Mouse (Mus musculus) fat pad, adult 2 months (tissue): ENCODE results near the gene Tmem38a.
A peak's percentile ranks its signal among the peaks of the same experiment; 100 is the strongest.

Source experiments
- DNase-seq: peaks from one replicate; pipeline ENCODE4 v3.0.0-alpha.2; 2011; ENCODE audit warnings: low read depth, low spot score; ENCODE audit errors: extremely low read depth

Gene Tmem38a

DNA sequence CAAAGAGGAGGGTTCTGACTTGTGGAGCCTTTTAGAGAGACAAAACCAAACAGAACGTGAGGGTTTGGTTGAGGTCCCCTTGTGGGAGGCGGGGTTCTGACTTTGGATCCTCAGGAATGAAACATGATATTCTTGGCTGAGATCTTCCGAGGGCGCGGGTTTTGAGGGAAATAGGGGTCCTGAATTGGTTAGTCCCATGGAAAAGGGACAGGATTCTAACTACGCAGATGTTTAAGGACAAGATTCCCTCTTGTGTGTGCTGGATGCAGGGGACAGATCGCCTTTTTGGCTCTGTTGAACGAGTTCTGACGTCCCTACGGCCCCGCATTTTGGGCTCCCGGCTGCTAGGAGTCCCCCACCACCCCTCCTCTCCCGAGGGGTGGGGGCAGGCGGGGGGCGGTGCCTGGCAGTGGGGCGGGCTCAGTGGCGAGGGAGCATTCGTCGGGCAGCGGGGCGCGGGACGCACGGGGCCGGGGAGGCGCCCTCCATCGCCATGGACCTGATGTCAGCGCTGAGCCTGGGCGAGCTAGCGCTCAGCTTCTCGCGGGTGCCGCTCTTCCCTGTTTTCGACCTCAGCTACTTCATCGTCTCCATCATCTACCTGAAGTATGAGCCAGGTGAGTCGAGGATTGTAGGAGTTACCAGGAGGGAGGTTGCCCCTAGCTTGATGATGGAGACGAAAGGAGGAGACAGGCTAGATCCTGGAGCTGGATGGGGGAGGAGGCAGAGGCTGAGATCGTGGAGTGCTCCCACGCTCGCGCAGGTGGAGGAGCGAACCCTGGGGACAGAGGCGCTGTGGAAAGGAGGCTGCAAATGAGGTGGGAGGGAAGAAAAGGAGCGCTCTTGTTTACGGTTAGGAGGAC is at the start of gene Tmem38a:
Gene Tmem38a, plus strand, starts transcription at position 445 of the 863 bp plus-strand sequence.
- DNase-seq: no peak

DNA sequence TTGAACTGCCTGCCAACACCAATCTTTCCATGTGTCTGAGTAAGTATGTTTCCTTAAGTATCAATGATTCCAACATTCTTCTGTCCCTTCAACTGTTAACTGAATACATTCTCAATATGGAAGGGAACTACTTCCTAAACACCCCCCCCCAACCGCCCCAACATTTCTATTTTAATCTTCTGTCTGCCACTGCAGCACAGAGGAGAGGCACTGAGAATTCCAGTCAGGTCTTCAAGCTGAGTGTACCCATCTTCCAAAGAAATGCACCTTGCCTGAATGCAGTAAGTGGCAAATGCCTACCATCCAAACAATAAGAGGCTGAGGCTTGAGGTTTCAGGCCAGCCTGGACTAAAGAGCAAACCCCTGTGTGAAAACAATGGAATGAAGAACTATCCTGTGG is 39.8 kb upstream of the Tmem38a start:
- no peak for DNase-seq

DNA sequence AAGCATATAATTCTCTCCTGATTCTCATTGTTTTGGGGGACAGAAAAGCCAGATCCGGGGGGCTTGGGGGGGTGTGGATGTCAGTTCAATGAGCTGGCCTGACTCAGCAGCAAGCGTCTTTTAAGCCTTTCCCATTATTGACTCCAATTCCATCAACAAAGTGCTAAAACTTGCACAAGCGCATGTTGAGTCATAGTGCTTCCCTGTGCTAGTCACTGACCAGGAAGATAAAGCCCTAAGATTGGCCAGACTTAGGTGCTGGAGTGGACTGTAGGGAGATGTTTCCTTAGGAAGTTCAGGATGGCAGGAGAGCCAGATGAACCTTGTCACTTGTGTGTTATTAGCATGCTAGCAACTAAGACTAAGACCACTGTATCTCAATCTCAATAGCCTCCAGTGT is 37.0 kb upstream of the Tmem38a start:
- no peak for DNase-seq

DNA sequence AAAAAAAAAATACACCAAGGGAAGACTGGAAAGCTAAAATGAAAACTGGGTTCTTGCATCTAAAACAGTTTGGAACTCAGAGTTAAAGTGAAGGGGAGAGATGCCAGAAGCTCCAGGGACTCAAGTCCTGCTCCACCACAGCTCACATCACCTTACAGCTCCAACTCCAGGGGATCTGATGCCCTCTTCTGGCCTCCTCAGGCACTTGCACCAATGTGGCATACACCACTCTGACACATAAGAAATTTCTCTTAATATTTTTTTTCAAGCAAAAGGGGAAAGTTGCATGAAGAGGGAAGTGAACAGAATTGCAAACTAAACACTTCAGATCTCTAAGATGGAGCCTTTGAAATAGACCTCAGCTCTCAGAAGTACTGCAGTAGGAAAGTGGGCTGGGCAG is 32.6 kb upstream of the Tmem38a start:
- no peak for DNase-seq

DNA sequence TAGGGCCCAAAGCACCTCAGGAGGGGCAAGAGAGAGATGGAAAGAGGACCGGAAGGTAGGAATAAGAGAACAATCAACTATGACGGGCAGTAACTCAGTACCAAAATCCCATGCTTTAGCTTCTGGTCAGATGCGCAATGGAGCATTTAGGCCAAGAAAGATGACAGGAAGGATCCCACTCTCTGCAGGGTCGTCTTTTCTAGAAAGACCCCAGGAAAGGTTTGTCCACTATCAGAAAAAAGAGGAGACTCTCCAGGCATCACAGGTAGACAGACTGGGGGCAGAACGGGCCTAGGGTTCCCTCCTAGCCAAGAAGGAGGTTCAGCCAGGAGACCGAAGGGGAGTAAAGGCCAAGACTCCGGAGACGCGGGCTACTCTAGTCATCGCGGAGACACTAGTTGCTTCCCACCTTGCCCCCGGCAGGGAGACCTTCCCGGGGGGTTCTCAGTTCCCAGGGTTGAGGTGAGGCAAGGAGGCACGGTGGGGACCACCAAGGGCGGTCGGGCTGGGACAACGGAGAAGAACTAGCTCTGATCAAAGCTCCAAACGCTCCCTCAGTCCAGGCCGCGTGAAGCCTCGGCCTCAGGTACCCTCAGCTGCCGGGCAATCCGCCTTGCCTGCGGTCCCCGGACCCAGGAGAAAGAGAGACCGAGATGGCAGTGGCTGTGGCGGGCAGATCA is 24.6 kb upstream of the Tmem38a start:
- no peak for DNase-seq

DNA sequence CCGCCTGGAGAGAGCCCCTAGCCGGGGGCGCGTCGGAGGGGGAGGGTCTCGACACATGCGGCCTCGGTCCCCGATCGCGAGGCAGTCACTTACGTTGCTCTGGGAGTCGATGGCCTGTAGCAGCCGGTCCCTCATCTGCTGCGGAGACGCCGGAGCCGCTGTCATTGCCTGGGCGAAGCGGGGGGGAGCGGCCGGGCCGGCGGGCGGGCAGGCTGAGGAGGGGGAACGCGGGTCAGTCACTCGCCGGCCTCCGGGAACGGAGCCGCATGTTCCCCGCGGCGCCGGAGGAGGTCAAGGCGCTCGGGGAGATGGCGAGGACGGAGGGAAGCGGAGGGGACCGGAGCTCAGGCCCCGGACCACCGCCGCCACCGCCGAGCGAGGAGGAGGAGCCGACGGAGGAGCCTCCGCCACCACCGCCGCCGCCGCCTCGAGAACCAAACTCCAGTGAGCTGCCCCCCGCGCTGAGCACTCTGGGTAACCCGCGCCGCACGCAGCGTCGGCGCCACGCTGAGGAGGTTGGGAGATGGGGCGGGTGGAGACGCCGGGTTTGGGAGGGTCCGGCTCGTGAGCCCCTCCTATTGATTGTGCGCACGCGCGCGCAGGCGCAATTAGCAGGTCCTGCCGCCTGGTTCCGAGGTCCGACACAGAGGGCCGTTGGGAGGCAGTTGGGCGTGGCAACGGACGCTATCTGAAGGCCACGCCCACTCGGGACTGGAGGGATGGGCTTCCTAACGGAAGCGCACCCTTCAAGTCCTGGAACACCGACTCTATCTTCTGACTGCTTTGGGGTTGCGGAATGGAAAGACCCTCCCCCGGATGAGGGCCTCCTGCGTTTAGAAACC is 23.8 kb upstream of the Tmem38a start, which contains the start of gene Med26:
Gene Med26, minus strand, starts transcription at position 469 of the 842 bp plus-strand sequence.
- DNase-seq: peak; percentile 84

DNA sequence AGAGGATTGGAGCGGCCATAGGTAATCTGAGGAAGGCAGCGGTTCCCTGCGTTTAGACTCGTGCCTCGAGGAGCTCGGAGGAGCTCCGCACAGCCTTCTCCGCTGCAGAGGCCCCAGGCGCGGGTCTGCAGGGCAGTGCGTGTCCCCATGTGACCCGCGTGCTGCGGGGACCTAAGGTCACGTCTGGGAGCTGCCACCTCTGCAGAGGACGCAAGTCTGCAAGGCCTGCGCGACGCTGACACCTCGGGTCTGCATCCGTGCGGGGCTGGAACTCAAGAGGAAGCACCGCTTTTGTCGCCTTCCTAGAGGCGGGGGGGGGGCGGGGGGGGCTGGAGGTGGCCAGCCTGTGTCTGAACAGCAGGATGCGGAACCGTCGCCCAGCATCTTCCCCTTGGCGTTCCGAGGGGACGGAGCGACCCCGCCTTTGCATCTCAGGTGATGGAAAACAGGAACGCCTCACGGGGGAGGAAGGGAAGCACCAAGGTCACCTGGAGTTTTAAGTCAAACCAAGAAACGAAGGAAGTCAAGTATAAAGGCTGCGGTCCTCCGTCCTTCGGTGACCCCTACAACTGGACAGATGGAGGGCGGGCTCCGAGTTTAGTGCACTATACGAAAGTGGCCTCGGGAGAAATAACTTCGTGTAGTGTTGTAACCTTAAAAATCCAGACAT is 23.1 kb upstream of the Tmem38a start:
- DNase-seq: no peak

DNA sequence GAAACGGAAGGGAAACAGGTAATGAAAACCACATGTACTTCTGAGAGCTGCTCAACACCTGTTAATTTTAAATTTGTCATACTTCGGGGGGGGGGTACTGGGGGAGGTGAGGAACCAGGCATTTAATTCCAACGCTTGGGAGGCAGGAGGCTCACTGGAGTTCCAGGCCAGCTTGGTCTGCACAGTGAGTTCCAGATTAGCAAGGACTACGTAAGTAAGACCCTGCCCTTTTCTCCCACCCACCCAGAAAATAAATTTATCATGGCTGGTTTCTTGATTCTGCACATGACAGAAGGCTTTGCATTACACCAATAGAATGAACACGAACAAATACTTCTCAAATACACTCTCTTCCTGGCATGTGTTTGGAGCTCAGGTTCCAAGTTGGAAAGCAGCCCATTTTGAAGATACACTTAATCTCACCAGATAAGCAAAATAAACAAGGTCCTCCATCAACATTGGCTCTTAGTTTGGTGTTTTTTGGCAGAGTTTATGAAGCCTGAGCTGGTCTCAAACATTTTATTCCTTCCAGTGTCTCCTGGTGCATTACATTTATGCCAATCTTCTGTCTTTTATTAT is 22.5 kb upstream of the Tmem38a start:
- DNase-seq: no peak

DNA sequence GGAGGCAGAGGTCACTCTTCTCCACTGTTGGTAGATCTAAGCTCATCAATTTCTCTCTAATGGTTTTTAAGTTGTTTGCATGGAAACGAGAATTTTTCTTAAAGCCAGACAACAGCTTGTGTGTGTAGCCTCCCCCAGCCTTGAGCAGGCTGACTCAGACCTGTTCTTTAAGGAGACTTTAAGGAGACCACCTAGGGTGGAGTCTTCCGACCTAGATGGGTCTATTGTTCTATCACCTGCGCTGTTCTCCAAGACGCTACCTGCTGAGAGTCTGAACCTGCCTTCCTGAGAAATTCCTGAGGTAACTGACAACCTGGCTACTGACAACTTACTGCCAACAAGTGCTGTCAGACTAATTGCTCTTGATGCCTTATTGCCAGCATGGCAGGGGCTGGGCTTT is 16.1 kb upstream of the Tmem38a start:
- no peak for DNase-seq

DNA sequence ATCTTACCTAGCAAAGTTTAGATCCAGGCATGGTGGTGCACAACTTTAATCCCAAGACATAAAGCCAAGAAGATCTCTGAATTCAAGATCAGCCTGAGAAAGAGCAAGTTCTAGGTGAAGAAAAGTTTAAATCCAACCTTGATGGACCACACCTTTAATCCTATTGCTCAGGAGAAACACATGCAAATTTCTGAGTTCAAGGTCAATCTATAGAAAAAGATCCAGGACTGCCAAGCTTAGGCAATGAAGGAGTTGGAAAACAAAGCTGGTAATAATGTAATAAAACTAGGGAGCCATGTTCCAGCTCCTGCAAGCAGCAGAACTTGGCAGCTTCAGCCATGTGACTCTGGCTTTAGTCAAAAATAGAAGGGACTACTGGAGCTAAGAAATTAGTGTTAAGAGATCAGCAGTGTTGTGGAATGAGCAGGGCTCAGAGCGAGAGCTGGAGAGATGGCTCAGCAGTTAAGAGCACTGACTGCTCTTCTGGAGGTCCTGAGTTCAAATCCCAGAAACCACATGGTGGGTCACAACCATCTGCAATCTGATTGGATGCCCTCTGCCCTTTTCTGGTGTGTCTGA is 10.7 kb upstream of the Tmem38a start:
- no peak for DNase-seq

DNA sequence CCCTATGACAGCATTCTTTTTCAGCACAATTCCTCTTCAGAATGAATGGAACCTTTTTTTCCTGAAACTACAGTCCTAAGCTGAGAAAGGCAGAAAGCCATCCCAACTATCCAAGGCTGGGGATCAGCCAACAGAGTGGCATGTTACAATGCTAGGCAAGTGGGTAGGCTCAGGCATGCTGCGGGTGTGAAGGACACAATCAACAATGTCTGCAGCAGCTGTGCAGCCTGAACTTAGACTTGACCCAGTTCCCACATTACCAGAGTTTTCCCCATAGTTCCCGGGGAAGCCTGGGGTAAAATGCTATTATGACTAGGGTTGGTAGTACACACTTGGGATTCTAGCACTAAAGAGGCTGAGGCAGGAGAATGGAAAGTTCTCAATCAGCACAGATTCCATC is 5.9 kb upstream of the Tmem38a start:
- no peak for DNase-seq

DNA sequence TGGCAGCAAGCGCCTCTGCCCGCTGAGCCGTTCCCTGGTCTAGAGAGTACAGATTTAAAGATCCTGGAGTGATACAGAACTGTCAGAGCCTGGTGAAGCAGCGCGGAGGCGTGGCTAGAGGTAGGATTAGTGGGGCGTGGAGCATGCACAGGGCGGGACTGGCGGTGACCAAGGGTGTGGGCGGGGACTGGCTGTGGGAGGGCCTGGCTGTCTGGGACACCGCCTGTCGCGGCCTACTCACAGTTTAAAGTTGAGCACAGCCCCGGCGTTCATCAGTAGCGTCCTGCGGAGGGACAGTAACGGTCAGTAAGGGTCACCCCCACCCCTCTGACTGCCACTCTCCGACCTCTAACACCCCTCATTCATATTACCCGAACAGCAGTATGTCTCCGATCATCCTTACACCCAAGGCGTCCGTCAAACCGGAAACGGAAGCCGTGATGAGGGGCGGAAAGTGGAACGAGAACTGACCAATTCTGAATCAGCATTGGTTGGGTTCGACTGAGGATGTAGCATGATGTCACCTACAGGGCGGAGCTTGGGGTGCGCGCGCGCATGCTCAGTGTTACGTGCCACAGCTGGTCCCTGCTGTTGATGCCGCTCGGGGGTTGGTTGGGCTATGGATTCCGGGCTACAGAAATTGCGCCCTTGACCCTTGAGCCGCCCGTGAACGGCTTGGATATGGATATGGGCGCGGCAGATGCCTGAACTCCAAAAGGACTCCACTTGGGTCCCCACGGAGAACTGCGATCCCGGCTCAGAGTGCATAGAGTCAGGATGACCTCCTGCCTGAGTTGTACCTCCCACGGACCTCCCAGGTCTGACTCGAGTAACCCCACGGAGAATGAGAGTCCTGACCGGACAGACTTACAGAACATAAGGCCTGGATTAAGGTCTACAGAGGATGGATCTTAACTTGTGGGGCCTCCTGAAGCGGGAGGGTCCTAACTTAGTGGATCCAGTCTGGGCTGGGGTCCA is 933 bp upstream of the Tmem38a start, which contains the start of gene Smim7:
Gene Smim7, minus strand, starts transcription at position 456 of the 978 bp plus-strand sequence.
- DNase-seq: peak; percentile 88

DNA sequence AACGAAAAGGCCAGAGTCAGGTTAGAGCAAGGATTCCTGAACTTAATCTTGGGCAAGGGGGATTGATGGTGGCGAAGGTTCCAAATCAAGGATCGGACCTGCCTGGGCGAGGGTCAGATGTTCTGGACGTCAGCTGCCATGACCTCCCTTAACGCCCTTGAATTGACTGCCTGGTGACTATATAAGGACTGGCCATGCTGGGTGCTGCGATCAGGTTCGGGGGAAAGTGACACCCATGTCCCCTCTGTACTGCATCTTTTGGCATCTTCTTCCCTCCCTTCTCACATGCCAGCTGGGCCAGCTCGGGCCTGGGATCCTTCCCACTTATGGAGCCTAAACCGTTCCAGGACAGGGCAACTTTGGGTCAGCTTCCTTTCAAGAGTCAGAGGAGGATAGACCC is 652 bp downstream of the Tmem38a start:
- no peak for DNase-seq

DNA sequence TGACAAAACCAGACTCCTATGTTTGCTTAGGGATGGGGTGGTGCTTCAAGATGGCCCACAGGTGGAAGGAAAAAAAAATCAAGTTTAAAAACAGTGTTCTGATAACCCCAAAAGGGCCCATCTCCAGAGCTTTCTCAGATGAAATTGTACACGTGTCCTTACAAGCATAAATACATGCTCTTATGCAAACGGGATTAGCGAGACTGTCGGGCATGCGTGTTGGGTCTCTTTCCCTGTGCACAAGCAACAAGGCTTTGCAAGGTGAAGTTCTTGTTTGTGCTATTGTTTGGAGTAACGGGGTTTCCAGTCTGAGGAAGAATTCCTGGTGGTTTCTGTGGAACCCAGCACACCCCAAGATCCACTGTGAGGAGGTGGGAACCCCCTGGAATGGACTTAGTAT is 1.6 kb downstream of the Tmem38a start:
- no peak for DNase-seq

DNA sequence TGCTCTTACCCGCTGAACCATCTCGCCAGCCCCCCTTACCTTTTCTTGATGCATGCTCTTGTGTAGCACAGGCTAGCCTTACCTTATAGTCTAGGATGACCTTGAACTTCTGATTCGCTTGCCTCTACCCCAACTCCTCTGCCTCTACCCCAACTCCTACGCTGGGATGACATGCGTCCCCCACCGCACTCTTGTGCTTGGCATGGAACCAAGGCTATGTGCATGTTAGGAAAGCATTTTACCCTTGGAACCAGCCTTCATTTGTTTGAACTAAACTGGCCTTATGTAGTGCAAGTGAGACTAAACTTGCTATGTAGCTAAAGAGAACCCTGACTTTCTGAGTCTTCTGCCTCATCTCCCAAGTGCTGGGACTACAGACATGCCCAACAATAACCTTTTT is 4.1 kb downstream of the Tmem38a start:
- no peak for DNase-seq

DNA sequence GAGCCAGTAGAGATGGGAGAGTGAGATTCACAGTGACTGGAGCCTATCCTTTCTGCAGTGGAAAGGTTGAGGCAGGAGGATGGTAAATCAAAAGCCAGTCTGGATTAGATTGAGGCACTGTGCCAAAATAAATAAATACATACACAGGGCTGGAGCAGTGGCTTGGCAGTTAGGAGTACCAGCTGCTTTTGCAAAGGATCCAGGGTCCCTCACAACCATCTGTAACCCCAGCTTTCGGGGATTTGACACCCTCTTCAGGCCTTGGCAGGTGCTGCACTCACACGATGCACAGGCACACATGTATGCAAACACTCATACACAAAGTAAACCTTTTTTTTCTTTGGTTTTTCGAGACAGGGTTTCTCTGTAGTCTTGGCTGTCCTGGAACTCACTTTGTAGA is 5.4 kb downstream of the Tmem38a start:
- no peak for DNase-seq

DNA sequence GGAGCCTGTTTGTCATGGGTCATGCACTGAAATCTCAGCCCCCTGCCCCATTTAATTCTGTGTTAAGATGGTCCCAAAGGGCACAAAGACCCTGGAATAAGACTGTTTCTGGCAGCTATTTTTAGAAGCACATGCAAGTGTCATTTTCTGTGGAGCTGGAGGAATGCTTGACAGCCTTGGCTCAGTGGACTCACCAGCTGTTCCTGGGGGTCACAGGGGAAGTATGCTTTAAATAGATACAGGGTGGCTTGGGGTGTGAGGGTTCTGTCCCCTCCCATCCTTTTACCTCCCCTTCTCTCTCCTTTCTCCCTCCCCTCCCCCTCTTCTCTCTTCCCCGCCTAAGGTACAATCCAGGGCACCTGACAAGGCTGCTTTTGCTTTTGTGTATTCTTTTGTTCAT is 6.1 kb downstream of the Tmem38a start:
- no peak for DNase-seq

DNA sequence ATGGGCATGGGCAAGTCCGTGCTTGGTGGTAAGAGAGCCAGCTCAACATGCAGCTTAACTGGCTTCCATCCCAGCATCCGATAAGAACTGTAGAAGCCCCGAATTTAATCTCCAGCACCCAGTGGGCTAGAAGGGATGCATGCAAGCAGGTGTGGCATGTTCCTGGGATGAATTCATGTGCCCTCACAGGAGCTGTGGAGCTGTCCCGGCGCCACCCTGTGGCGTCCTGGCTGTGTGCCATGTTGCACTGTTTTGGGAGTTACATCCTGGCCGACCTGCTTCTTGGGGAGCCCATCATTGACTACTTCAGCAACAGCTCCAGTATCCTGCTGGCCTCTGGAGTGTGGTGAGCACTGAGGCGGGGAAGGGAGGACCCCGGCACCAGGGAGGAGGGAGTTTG is 7.5 kb downstream of the Tmem38a start:
- DNase-seq: no peak
